Mouse (Mus musculus): ENCODE results near the gene Esrp2. TPM values are rescaled to one million over a fixed set of nuclear protein-coding genes. Genes with fewer than 3 reads are reported as not detected.

Esrp2 gene
- polyA plus RNA-seq, 1 experiment, result 31.0 TPM

GRCm38 (mm10) chr8:106169934-106170480 is 33.2 kb upstream of the Esrp2 start:
- WGBS, result 23% methylated on average over 6 of the region's 6 CpGs
- Histone ChIP-seq H3K4me3 (ENCODE audit: insufficient read depth, low read depth, low read length) (no peak overlapping the region), H3K27me3 (replicated peaks; ENCODE audit: control insufficient read depth, insufficient read depth, low read length) (no peaks in the 10 kb centered on the region), H3K4me1 (ENCODE audit: control insufficient read depth, insufficient read depth, low read length) (no peaks in the 10 kb centered on the region), H3K36me3 (ENCODE audit: control insufficient read depth, insufficient read depth, low read length) (no peaks in the 10 kb centered on the region), H3K27ac (ENCODE audit: insufficient read depth, low read depth, low read length) (no peak overlapping the region)
- no peak for DNase-seq
- TF ChIP-seq CTCF (conservative IDR thresholded peaks at IDR 0.05; ENCODE audit: insufficient read depth, insufficient read length, low read depth, low read length), result no peak
- no peak for TF ChIP-seq POLR2A (IDR thresholded peaks at IDR 0.05; ENCODE audit: low read depth, low read length)

GRCm38 (mm10) chr8:106169017-106169933 is 32.5 kb upstream of the Esrp2 start:
- no peaks in the 10 kb centered on the region for H3K4me1 ChIP-seq (ENCODE audit: control insufficient read depth, insufficient read depth, low read length)
- no peaks in the 10 kb centered on the region for H3K27me3 ChIP-seq (replicated peaks; ENCODE audit: control insufficient read depth, insufficient read depth, low read length)
- H3K27ac ChIP-seq (ENCODE audit: insufficient read depth, low read depth, low read length), result no peak overlapping the region
- WGBS, result 1% methylated on average over 53 of the region's 54 CpGs
- peak; percentile 15 for DNase-seq
- TF ChIP-seq CTCF (conservative IDR thresholded peaks at IDR 0.05; ENCODE audit: insufficient read depth, insufficient read length, low read depth, low read length) (no peak), POLR2A (IDR thresholded peaks at IDR 0.05; ENCODE audit: low read depth, low read length) (no peak)
- H3K4me3 ChIP-seq (ENCODE audit: insufficient read depth, low read depth, low read length), result peak overlapping the region; percentile 86
- no peaks in the 10 kb centered on the region for H3K36me3 ChIP-seq (ENCODE audit: control insufficient read depth, insufficient read depth, low read length)

GRCm38 (mm10) chr8:106168356-106169016 is 31.7 kb upstream of the Esrp2 start, which contains the start of gene Slc7a6:
Gene Slc7a6 (plus strand): TSS chr8:106168857.
- under 1% methylated on average over 53 of the region's 59 CpGs for WGBS
- peak; percentile 82 for DNase-seq
- H3K27ac ChIP-seq (ENCODE audit: insufficient read depth, low read depth, low read length), result no peak within 1 kb of the TSS
- no peaks in the 10 kb centered on the region for H3K36me3 ChIP-seq (ENCODE audit: control insufficient read depth, insufficient read depth, low read length)
- no peaks in the 10 kb centered on the region for H3K27me3 ChIP-seq (replicated peaks; ENCODE audit: control insufficient read depth, insufficient read depth, low read length)
- H3K4me1 ChIP-seq (ENCODE audit: control insufficient read depth, insufficient read depth, low read length), result no peaks in the 10 kb centered on the region
- H3K4me3 ChIP-seq (ENCODE audit: insufficient read depth, low read depth, low read length), result peak within 1 kb of the TSS; percentile 86
- no peak for TF ChIP-seq CTCF (conservative IDR thresholded peaks at IDR 0.05; ENCODE audit: insufficient read depth, insufficient read length, low read depth, low read length)
- TF ChIP-seq POLR2A (IDR thresholded peaks at IDR 0.05; ENCODE audit: low read depth, low read length), result no peak

GRCm38 (mm10) chr8:106165460-106165859 is 28.7 kb upstream of the Esrp2 start:
- DNase-seq, result peak; percentile 71
- Histone ChIP-seq H3K36me3 (ENCODE audit: control insufficient read depth, insufficient read depth, low read length) (no peaks in the 10 kb centered on the region), H3K4me3 (ENCODE audit: insufficient read depth, low read depth, low read length) (no peak overlapping the region), H3K27me3 (replicated peaks; ENCODE audit: control insufficient read depth, insufficient read depth, low read length) (no peaks in the 10 kb centered on the region), H3K27ac (ENCODE audit: insufficient read depth, low read depth, low read length) (no peak overlapping the region), H3K4me1 (ENCODE audit: control insufficient read depth, insufficient read depth, low read length) (no peaks in the 10 kb centered on the region)
- WGBS, result 41% methylated on average over 4 of the region's 4 CpGs
- peak; percentile 78 for TF ChIP-seq CTCF (conservative IDR thresholded peaks at IDR 0.05; ENCODE audit: insufficient read depth, insufficient read length, low read depth, low read length)
- TF ChIP-seq POLR2A (IDR thresholded peaks at IDR 0.05; ENCODE audit: low read depth, low read length), result no peak

GRCm38 (mm10) chr8:106163251-106163650 is 26.5 kb upstream of the Esrp2 start:
- Histone ChIP-seq H3K27me3 (replicated peaks; ENCODE audit: control insufficient read depth, insufficient read depth, low read length) (no peaks in the 10 kb centered on the region), H3K4me3 (ENCODE audit: insufficient read depth, low read depth, low read length) (no peak overlapping the region), H3K27ac (ENCODE audit: insufficient read depth, low read depth, low read length) (no peak overlapping the region), H3K4me1 (ENCODE audit: control insufficient read depth, insufficient read depth, low read length) (no peaks in the 10 kb centered on the region), H3K36me3 (ENCODE audit: control insufficient read depth, insufficient read depth, low read length) (no peaks in the 10 kb centered on the region; the same call in 1 of the 2 replicates)
- no peak for TF ChIP-seq CTCF (conservative IDR thresholded peaks at IDR 0.05; ENCODE audit: insufficient read depth, insufficient read length, low read depth, low read length)
- TF ChIP-seq POLR2A (IDR thresholded peaks at IDR 0.05; ENCODE audit: low read depth, low read length), result no peak
- DNase-seq, result no peak
- 78% methylated on average over 9 of the region's 9 CpGs for WGBS

- Histone ChIP-seq H3K4me1 (ENCODE audit: control insufficient read depth, insufficient read depth, low read length) (no peaks in the 10 kb centered on the region), H3K27ac (ENCODE audit: insufficient read depth, low read depth, low read length) (no peak overlapping the region), H3K36me3 (ENCODE audit: control insufficient read depth, insufficient read depth, low read length) (no peaks in the 10 kb centered on the region; the same call in 1 of the 2 replicates), H3K27me3 (replicated peaks; ENCODE audit: control insufficient read depth, insufficient read depth, low read length) (no peaks in the 10 kb centered on the region), H3K4me3 (ENCODE audit: insufficient read depth, low read depth, low read length) (no peak overlapping the region)
- WGBS, result 88% methylated on average over 6 of the region's 6 CpGs
- no peak for DNase-seq
- TF ChIP-seq CTCF (conservative IDR thresholded peaks at IDR 0.05; ENCODE audit: insufficient read depth, insufficient read length, low read depth, low read length) (no peak), POLR2A (IDR thresholded peaks at IDR 0.05; ENCODE audit: low read depth, low read length) (no peak)
Observed at GRCm38 (mm10) chr8:106159876-106160275, 23.1 kb upstream of the Esrp2 start.

Data from kidney, adult 2 months (tissue).